Mouse (Mus musculus) Muller cell, postnatal 12 days (primary cell): Measurements from ENCODE around the gene Gpr132.
A peak's percentile ranks its signal among the peaks of the same experiment; 100 is the strongest.
"Not testable (repeated sequence)": the region's sequence is repeated elsewhere in the genome, so short reads cannot be mapped to it uniquely, and the experiment has no call there.

ENCODE experiments used
- DNase-seq: peaks from one replicate; pipeline ENCODE4 v3.0.0-alpha.2; 2015; ENCODE audit errors: inconsistent ontology term

Gene Gpr132

GRCm38 (mm10) chr12:112820401-112820999, 47.5 kb downstream of the Gpr132 start:
- DNase-seq: no peak

DNA sequence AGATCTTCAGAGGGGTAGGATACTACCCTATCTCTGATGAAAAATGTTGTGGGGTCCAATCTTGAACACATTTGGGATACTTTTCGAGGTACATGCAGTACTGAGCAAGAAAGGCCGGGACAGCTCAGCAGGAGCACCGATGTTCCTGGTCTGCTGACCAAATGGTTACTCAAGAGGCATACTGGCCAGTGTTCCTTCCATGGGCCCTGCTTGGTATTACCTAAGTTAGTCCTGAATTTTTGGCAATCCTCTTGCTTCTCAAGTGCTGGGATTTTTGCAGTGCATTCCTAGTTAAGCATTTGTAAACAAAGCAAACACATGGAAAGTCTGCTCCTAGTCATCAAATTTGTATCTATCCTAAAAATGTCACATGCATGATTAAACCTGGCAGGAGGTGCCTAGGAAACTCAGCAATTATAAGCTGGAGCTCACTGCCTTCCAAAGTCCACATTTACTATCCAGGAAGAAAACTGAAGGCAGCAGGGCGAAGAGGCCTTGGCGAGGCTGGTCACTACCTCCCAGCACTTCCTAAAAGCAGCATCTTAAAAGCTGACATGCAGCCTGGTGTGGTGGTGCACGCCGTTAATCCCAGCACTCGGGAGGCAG, 48.9 kb downstream of the Gpr132 start:
- DNase-seq: no peak

DNA sequence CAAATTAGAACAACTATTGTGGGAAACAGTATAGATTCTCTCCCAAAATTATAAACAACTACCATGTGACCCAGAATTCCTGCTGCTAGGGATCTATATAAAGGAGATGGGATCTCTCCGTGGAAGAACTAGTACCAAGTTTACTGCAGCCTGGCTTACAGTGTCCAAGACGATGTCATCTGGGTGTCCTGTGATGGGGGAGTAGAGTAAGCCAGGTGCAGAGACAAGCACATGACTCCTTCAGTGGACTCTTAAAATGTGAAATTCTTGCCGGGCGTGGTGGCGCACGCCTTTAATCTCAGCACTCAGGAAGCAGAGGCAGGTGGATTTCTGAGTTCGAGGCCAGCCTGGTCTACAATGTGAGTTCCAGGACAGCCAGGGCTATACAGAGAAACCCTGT, 51.2 kb downstream of the Gpr132 start:
- not testable (repeated sequence) for DNase-seq

- no peak for DNase-seq
These were observed 51.7 kb downstream of the Gpr132 start for GRCm38 (mm10) chr12:112816294-112816693.

DNA sequence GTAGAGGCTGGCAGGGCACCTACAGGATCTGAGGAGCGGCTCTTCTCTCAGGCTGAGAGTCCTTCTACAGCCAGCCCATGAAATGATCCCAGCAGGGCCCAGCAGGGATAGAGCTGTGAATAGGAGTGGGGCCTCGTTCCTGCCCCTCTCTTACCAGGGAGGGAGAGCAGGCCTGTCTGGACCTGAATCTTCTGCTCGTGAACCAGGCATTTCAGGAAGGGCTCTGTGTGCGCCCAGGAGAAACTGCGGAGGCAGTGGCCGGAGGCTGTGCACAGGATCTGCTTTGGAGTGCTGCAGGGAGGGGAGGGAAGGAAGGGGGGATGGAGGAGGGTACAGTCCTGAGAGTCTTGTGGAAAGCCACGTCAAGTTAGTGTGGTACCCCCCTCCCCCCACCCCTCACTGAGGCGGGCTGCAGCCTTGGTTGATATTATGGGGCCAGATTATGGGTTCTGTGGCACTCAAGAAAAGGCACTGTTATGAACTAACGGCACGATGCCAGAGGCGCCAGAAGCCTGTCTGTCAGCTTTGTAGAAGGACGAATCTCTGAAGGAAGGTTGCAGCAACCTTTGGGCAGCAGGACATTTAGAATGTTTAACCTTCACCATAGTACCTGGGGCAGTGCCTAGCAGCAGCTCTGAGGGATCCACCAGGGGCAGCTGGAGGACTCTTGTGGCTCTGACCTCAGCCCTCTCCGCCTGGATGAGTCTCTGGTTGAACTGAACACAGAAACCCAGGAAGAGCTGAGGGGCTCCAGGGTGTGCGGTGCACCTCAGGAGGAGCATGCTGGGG, 53.2 kb downstream of the Gpr132 start:
- DNase-seq: no peak

- no peak for DNase-seq
These were observed 54.7 kb downstream of the Gpr132 start for GRCm38 (mm10) chr12:112813370-112813769.

DNA sequence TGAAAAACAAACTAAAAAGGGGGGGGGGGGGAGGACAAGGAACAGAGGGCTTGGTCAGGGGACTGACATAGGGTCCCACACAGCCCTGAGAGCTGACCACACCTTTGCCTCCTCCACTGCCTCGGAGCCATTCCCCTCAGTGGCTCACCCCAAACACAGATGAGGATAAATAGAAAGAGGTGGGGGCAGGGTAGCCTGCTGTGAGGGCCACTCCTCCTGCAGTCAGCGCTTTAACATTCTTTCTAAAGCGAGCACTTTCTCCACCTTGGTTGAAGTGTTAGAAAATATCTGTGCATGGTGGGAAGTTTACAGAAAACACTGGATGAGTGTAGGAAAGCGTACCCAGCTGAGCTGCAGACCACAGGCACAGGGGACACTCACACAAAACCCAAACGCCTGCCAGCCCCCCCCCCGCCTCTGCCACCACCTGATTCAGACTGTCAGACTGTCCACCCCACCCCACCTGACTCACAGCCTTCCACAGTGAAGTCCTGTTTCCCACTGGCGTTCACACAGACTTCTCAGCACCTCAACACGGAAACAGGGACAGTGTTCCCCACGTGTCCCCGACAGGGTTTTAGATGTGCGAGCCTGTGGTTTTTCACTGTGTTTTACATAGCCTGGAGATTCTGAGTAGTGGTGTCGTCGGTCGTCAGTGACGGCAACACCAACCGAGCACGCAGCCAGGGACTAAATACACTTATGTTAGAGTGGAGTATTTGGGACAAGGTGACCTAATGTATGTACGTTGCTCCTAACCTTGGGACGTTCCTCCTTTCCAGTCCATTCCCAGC, 57.7 kb downstream of the Gpr132 start:
- DNase-seq: no peak

DNA sequence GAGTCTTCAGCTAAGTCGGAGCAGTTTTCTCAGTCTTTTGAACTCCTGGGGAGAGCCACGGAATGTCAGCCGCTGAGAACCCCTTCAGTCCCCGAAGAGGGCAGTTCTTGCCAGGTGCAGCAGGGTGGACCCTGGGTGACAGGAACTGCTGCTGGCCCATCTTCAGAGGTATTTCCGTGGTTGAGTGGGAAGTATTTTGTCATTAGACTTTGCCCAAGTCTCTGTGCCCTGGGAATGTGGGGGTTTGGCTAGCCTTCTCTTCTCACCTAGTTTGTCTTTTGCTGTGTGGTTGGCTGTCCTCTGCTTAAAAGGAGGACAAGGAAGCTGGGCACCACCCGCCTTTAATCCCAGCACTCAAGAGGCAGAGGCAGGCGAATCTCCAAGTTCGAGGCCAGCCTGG, 58.4 kb downstream of the Gpr132 start:
- no peak for DNase-seq

DNA sequence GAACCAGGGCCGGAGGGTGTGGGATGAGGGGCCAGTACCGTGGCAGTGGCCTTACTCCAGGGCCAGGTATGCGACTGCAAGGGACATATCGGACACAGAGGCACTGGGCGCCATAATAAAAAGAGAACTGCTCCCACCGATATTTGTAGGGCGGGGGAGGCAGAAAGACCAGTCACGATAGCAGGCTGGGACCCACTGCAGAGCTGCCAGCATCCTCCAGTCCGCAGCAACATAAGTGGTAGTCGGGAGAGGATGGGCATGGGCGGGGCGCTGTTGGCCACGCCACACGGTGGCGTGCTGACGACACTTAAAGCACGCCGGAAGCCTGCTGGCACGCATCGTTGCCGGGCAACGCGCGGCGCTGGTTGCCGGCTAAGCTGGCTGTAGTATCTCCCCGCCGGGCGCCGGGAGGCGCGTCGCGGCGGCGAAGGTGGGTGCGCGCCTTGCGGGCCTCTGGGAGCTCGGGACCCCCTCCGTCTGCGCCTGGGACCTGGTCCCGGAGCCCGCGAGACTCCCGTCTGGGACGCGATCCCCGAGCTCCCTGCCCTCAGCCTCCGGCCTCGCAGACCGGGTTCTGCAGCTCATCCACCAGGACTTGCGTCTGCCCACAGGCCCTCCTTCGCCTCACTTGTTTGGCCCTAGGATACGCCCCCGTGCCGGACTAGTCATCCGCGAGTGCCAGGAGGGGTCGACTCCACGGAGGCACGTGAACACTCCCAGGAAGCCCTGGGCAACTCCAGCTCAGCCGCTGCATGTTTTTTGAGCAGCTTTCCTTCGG, 59.3 kb downstream of the Gpr132 start, which contains the start of gene Clba1:
TSS of gene Clba1 (plus strand) at position 351 of the 778 bp plus-strand sequence.
- DNase-seq: peak; percentile 94

DNA sequence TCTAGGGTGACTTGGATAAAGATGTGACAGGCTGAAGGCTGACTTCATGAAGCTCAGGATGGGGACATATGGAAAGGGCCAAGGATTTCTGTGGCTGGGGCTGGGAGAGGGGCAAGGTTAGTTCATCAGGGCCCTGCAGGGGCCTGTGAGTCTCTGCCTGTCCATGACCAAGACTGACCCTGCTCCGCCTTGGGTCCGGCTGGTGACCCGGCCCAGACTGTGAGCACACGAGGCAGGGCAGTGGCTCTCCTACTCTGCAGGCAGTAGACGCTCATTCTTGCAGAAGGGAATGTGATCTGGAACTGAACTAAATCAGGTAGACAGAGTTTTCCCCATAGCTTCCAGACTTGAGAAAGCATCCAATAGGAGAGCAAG, 59.8 kb downstream of the Gpr132 start:
- no peak for DNase-seq

DNA sequence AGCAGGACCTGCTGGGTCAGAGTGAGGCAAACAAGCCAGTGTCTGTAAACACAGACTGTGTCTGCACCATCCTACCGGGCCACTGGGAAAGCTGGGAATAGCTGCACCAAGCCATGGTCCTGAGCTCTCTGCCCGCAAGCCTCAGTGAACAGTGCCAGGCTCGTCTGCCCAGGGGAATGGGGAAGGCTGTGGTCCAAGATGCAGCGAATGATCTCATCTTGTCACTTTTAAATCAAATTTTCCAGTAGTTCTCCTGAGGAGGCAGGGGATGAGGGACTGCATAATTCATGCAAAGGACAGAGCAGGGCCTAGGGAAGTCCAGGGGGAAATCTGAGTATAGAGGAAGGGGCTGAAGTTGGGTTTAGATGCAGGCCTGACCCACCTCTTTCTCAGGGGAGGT, 60.2 kb downstream of the Gpr132 start:
- no peak for DNase-seq

DNA sequence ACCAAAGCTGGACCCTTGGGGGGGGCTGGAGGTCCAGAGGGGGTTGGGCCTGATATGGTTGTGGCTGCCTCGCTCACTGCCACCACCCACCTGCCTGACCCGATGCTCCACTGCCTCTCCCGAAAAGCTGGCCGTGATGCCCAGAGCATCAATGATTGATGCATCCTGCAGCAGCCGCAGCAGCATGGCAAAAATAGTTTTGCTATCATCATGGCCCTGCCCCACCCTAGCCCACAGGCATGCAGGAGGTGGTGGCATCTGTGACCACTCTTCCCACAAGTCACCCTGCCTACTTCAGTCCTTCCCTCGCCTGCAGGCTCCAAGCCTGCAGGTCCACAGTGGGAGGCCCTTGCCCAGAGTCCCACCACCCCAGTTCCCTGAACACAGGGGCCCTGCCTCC, 62.0 kb downstream of the Gpr132 start:
- DNase-seq: no peak

DNA sequence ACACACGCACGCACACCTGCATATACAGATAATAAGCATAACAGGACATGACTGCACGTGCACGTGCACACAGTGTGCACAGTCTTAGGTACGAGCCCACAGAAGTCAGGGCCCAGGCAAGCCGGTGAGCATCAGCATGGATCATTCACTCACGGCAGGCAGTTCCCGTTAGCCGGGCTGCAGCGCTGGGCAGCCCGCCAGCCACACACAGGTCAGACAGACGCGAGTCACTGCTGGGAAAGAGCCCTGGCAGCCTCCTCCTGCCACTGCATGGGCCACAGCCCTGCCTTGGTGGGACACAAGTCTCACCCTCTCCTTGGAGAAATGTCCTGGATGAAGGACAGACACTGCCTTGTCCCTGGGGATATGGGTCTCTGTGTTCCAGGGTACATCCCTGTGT, 64.0 kb downstream of the Gpr132 start:
- DNase-seq: peak; percentile 71

DNA sequence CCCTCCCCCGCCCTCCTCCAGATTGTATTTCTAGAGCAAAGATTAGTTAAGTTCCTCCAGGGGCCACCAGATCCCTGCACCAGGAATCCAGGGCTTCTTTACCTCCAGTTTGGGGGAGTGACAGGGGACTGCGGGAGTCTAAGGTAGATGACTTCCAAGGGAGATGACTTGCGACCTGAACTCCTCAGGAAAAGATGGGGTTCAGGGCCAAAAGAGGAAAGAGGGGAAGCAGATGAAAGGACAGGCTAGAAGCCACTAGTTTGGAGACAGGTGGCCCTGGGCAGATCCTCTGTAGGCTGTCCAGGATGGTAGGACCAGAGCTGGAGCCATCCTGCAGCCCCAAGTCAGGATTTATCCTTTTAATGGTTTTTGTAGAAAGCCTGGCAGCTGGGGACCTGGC, 65.1 kb downstream of the Gpr132 start:
- no peak for DNase-seq

- DNase-seq: peak; percentile 84
These were observed 65.9 kb downstream of the Gpr132 start, which contains the start of gene Ahnak2 for GRCm38 (mm10) chr12:112801864-112802846. TSS of gene Ahnak2 (minus strand) at chr12:112802657.
